Mouse (Mus musculus) common myeloid progenitor, adult 5-6 weeks (primary cell): ENCODE data around the gene Abcc8. TPM values are rescaled to one million over a fixed set of nuclear protein-coding genes. Genes with fewer than 3 reads are reported as not detected.

Source experiments
- ATAC-seq: replicated peaks from 2 replicates; pipeline ENCODE4 v1.8.0; 2016; ENCODE audit warnings: low read depth, mild to moderate bottlenecking, moderate TSS enrichment, inconsistent platforms; ENCODE audit not compliant: poor library complexity, severe bottlenecking
- total RNA-seq: library from RNA; stranded (forward); fragments of 200-1000, 187-1606 nt; gene quantifications from 2 replicates; pipeline ENCODE4 v1.2.3, GENCODE M21; 2017

Gene Abcc8
- total RNA-seq, 1 experiment from 2014 or later, result not detected

GRCm38 (mm10) chr7:46161615-46162014 is 18.2 kb downstream of the Abcc8 start:
- no peak for ATAC-seq

- no peak for ATAC-seq
These were observed 22.1 kb downstream of the Abcc8 start for GRCm38 (mm10) chr7:46157746-46158145.

- no peak for ATAC-seq
These were observed 25.0 kb downstream of the Abcc8 start for GRCm38 (mm10) chr7:46154498-46155488.

- ATAC-seq, result no peak
These were observed 26.9 kb downstream of the Abcc8 start for GRCm38 (mm10) chr7:46152819-46153351.

GRCm38 (mm10) chr7:46147417-46147816 is 32.4 kb downstream of the Abcc8 start:
- no peak for ATAC-seq

- ATAC-seq, result no peak
These were observed 33.0 kb downstream of the Abcc8 start for GRCm38 (mm10) chr7:46146675-46147308.

GRCm38 (mm10) chr7:46144061-46144460 is 35.8 kb downstream of the Abcc8 start:
- no peak for ATAC-seq

GRCm38 (mm10) chr7:46138329-46138930 is 41.4 kb downstream of the Abcc8 start:
- ATAC-seq, result no peak

- ATAC-seq, result no peak
These were observed 46.0 kb downstream of the Abcc8 start for GRCm38 (mm10) chr7:46133858-46134257.

- no peak for ATAC-seq
These were observed 47.6 kb downstream of the Abcc8 start for GRCm38 (mm10) chr7:46132229-46132628.

GRCm38 (mm10) chr7:46131806-46132205 is 48.0 kb downstream of the Abcc8 start:
- no peak for ATAC-seq

GRCm38 (mm10) chr7:46131266-46131665 is 48.6 kb downstream of the Abcc8 start:
- no peak for ATAC-seq

GRCm38 (mm10) chr7:46130723-46131122 is 49.1 kb downstream of the Abcc8 start:
- no peak for ATAC-seq

- no peak for ATAC-seq
These were observed 50.2 kb downstream of the Abcc8 start for GRCm38 (mm10) chr7:46129463-46130179.

GRCm38 (mm10) chr7:46128196-46128595 is 51.6 kb downstream of the Abcc8 start:
- no peak for ATAC-seq

- ATAC-seq, result no peak
These were observed 54.5 kb downstream of the Abcc8 start for GRCm38 (mm10) chr7:46125340-46125739.

GRCm38 (mm10) chr7:46124460-46124859 is 55.4 kb downstream of the Abcc8 start:
- no peak for ATAC-seq

GRCm38 (mm10) chr7:46122964-46123363 is 56.9 kb downstream of the Abcc8 start:
- ATAC-seq, result no peak

GRCm38 (mm10) chr7:46117035-46117434 is 62.8 kb downstream of the Abcc8 start:
- ATAC-seq, result no peak

- peak; percentile 15; the same call in 1 of the 2 replicates for ATAC-seq
These were observed 63.7 kb downstream of the Abcc8 start for GRCm38 (mm10) chr7:46116118-46116581.
